Mouse (Mus musculus): ENCODE measurements around the gene Pkd2. TPM values are rescaled to one million over a fixed set of nuclear protein-coding genes. Genes with fewer than 3 reads are reported as not detected.

Gene Pkd2
- total and polyA plus RNA-seq, 2 experiments from 2014 or later = 4.7 to 15.4 TPM

- H3K4me2 ChIP-seq (ENCODE audit: low read depth, low read length) = no peak overlapping the region
- DNase-seq (ENCODE audit: low spot score) = peak; percentile 21
- ATAC-seq (ENCODE audit: insufficient read depth, low read depth) = no peak; the same call in 1 of the 2 replicates
- H3K27me3 ChIP-seq (ENCODE audit: control insufficient read depth, insufficient read depth, low read length) = no peaks in the 10 kb centered on the region
- H3K9ac ChIP-seq (replicated peaks; ENCODE audit: low read depth, low read length) = no peak overlapping the region
- 62% methylated on average over 8 of the region's 8 CpGs for WGBS
- H3K9me3 ChIP-seq (replicated peaks; ENCODE audit: control insufficient read depth, low read length) = no peaks in the 10 kb centered on the region
- no peak overlapping the region for H3K4me3 ChIP-seq (ENCODE audit: low read depth, low read length)
- H3K36me3 ChIP-seq (replicated peaks; ENCODE audit: control insufficient read depth, insufficient read depth, low read length) = peaks cover 28% of the 10 kb centered on the region
- 0 out of 2 replicates have a peak overlapping the region, but pooled peaks have one; percentile 32 for H3K27ac ChIP-seq (ENCODE audit: low read depth)
- TF ChIP-seq EP300 (IDR thresholded peaks at IDR 0.05; ENCODE audit: low read depth) (no peak), CTCF (IDR thresholded peaks at IDR 0.05; ENCODE audit: low read depth) (no peak)
- peaks cover 8% of the 10 kb centered on the region; the same call in 1 of the 2 replicates for H3K4me1 ChIP-seq (ENCODE audit: control insufficient read depth, insufficient read depth)
Observed at GRCm38 (mm10) chr5:104465279-104465678, 6.0 kb downstream of the Pkd2 start.

- Histone ChIP-seq H3K4me1 (ENCODE audit: control insufficient read depth, insufficient read depth) (peaks cover 7% of the 10 kb centered on the region; the same call in 1 of the 2 replicates), H3K4me3 (ENCODE audit: low read depth, low read length) (no peak overlapping the region), H3K36me3 (replicated peaks; ENCODE audit: control insufficient read depth, insufficient read depth, low read length) (peaks cover 30% of the 10 kb centered on the region), H3K9ac (replicated peaks; ENCODE audit: low read depth, low read length) (no peak overlapping the region), H3K4me2 (ENCODE audit: low read depth, low read length) (no peak overlapping the region), H3K9me3 (replicated peaks; ENCODE audit: control insufficient read depth, low read length) (no peaks in the 10 kb centered on the region), H3K27me3 (ENCODE audit: control insufficient read depth, insufficient read depth, low read length) (no peaks in the 10 kb centered on the region), H3K27ac (ENCODE audit: low read depth) (0 out of 2 replicates have a peak overlapping the region, but pooled peaks have one; percentile 32)
- DNase-seq (ENCODE audit: low spot score) = no peak
- TF ChIP-seq EP300 (IDR thresholded peaks at IDR 0.05; ENCODE audit: low read depth) (no peak), CTCF (IDR thresholded peaks at IDR 0.05; ENCODE audit: low read depth) (no peak)
- ATAC-seq (ENCODE audit: insufficient read depth, low read depth) = peak; percentile 44; the same call in 1 of the 2 replicates
- WGBS = 71% methylated on average over 12 of the region's 12 CpGs
Observed at GRCm38 (mm10) chr5:104465731-104466130, 6.5 kb downstream of the Pkd2 start.

- H3K4me3 ChIP-seq (ENCODE audit: low read depth, low read length) = no peak overlapping the region
- H3K27ac ChIP-seq (ENCODE audit: low read depth) = no peak overlapping the region
- TF ChIP-seq CTCF (IDR thresholded peaks at IDR 0.05; ENCODE audit: low read depth) (no peak), EP300 (IDR thresholded peaks at IDR 0.05; ENCODE audit: low read depth) (no peak)
- H3K9ac ChIP-seq (replicated peaks; ENCODE audit: low read depth, low read length) = no peak overlapping the region
- no peak for DNase-seq (ENCODE audit: low spot score)
- no peaks in the 10 kb centered on the region for H3K27me3 ChIP-seq (ENCODE audit: control insufficient read depth, insufficient read depth, low read length)
- H3K4me1 ChIP-seq (ENCODE audit: control insufficient read depth, insufficient read depth) = no peaks in the 10 kb centered on the region
- no peak overlapping the region for H3K4me2 ChIP-seq (ENCODE audit: low read depth, low read length)
- no peaks in the 10 kb centered on the region for H3K9me3 ChIP-seq (replicated peaks; ENCODE audit: control insufficient read depth, low read length)
- peaks cover 36% of the 10 kb centered on the region for H3K36me3 ChIP-seq (replicated peaks; ENCODE audit: control insufficient read depth, insufficient read depth, low read length)
- ATAC-seq (ENCODE audit: insufficient read depth, low read depth) = no peak
- 91% methylated on average over 16 of the region's 16 CpGs for WGBS
Observed at GRCm38 (mm10) chr5:104466816-104467215, 7.6 kb downstream of the Pkd2 start.

GRCm38 (mm10) chr5:104468586-104468985 is 9.3 kb downstream of the Pkd2 start:
- Histone ChIP-seq H3K36me3 (replicated peaks; ENCODE audit: control insufficient read depth, insufficient read depth, low read length) (peaks cover 52% of the 10 kb centered on the region), H3K4me1 (ENCODE audit: control insufficient read depth, insufficient read depth) (no peaks in the 10 kb centered on the region), H3K4me2 (ENCODE audit: low read depth, low read length) (no peak overlapping the region), H3K27ac (ENCODE audit: low read depth) (no peak overlapping the region), H3K9ac (replicated peaks; ENCODE audit: low read depth, low read length) (no peak overlapping the region), H3K27me3 (ENCODE audit: control insufficient read depth, insufficient read depth, low read length) (no peaks in the 10 kb centered on the region), H3K4me3 (ENCODE audit: low read depth, low read length) (no peak overlapping the region), H3K9me3 (replicated peaks; ENCODE audit: control insufficient read depth, low read length) (no peaks in the 10 kb centered on the region)
- no peak for ATAC-seq (ENCODE audit: insufficient read depth, low read depth)
- TF ChIP-seq CTCF (IDR thresholded peaks at IDR 0.05; ENCODE audit: low read depth) (no peak), EP300 (IDR thresholded peaks at IDR 0.05; ENCODE audit: low read depth) (no peak)
- 92% methylated on average over 5 of the region's 5 CpGs for WGBS
- no peak for DNase-seq (ENCODE audit: low spot score)

- ATAC-seq (ENCODE audit: insufficient read depth, low read depth) = no peak
- H3K36me3 ChIP-seq (replicated peaks; ENCODE audit: control insufficient read depth, insufficient read depth, low read length) = peaks cover 45% of the 10 kb centered on the region
- TF ChIP-seq CTCF (IDR thresholded peaks at IDR 0.05; ENCODE audit: low read depth) = no peak
- TF ChIP-seq EP300 (IDR thresholded peaks at IDR 0.05; ENCODE audit: low read depth) = no peak
- no peak overlapping the region for H3K4me2 ChIP-seq (ENCODE audit: low read depth, low read length)
- H3K27ac ChIP-seq (ENCODE audit: low read depth) = no peak overlapping the region
- 80% methylated on average over 5 of the region's 5 CpGs for WGBS
- no peak overlapping the region for H3K4me3 ChIP-seq (ENCODE audit: low read depth, low read length)
- no peaks in the 10 kb centered on the region for H3K27me3 ChIP-seq (ENCODE audit: control insufficient read depth, insufficient read depth, low read length)
- H3K9ac ChIP-seq (replicated peaks; ENCODE audit: low read depth, low read length) = no peak overlapping the region
- DNase-seq (ENCODE audit: low spot score) = no peak
- no peaks in the 10 kb centered on the region for H3K9me3 ChIP-seq (replicated peaks; ENCODE audit: control insufficient read depth, low read length)
- H3K4me1 ChIP-seq (ENCODE audit: control insufficient read depth, insufficient read depth) = no peaks in the 10 kb centered on the region
Observed at GRCm38 (mm10) chr5:104470981-104471391, 11.7 kb downstream of the Pkd2 start.

GRCm38 (mm10) chr5:104472371-104472770 is 13.1 kb downstream of the Pkd2 start:
- ATAC-seq (ENCODE audit: insufficient read depth, low read depth) (no peak), DNase-seq (ENCODE audit: low spot score) (no peak)
- WGBS = 92% methylated on average over 8 of the region's 8 CpGs
- H3K4me2 ChIP-seq (ENCODE audit: low read depth, low read length) = no peak overlapping the region
- H3K36me3 ChIP-seq (replicated peaks; ENCODE audit: control insufficient read depth, insufficient read depth, low read length) = peaks cover 45% of the 10 kb centered on the region
- H3K4me3 ChIP-seq (ENCODE audit: low read depth, low read length) = no peak overlapping the region
- H3K27me3 ChIP-seq (ENCODE audit: control insufficient read depth, insufficient read depth, low read length) = no peaks in the 10 kb centered on the region
- TF ChIP-seq EP300 (IDR thresholded peaks at IDR 0.05; ENCODE audit: low read depth) (no peak), CTCF (IDR thresholded peaks at IDR 0.05; ENCODE audit: low read depth) (peak; percentile 19; the same call in 1 of the 2 replicates)
- H3K27ac ChIP-seq (ENCODE audit: low read depth) = no peak overlapping the region
- H3K4me1 ChIP-seq (ENCODE audit: control insufficient read depth, insufficient read depth) = no peaks in the 10 kb centered on the region
- no peak overlapping the region for H3K9ac ChIP-seq (replicated peaks; ENCODE audit: low read depth, low read length)
- no peaks in the 10 kb centered on the region for H3K9me3 ChIP-seq (replicated peaks; ENCODE audit: control insufficient read depth, low read length)

Measured in heart, postnatal 0 days (tissue).